Mouse (Mus musculus): ENCODE results near the gene Faf1. TPM values are rescaled to one million over a fixed set of nuclear protein-coding genes. Genes with fewer than 3 reads are reported as not detected.
A peak's percentile ranks its signal among the peaks of the same experiment; 100 is the strongest.
"Not testable (repeated sequence)": the region's sequence is repeated elsewhere in the genome, so short reads cannot be mapped to it uniquely, and the experiment has no call there.

The Faf1 gene
- polyA plus RNA-seq, 1 experiment = 11.1 TPM

GRCm38 (mm10) chr4:109670213-109670612 lies 6.2 kb upstream of the Faf1 start:
- no peaks in the 10 kb centered on the region for H3K4me1 ChIP-seq (replicated peaks; ENCODE audit: control insufficient read depth, insufficient read depth, low read length)
- H3K27me3 ChIP-seq (ENCODE audit: control insufficient read depth, insufficient read depth, low read length) = no peaks in the 10 kb centered on the region
- no peaks in the 10 kb centered on the region for H3K36me3 ChIP-seq (ENCODE audit: control insufficient read depth, insufficient read depth, low read length)
- 62% methylated on average over 2 of the region's 2 CpGs for WGBS
- DNase-seq = no peak
- TF ChIP-seq POLR2A (IDR thresholded peaks at IDR 0.05; ENCODE audit: control insufficient read depth, extremely low read depth, insufficient read depth, low read length, poor library complexity) (no peak), CTCF (IDR thresholded peaks at IDR 0.05; ENCODE audit: borderline replicate concordance, control insufficient read depth, extremely low read depth, insufficient read depth, low read length, poor library complexity) (no peak)
- no peak overlapping the region for H3K27ac ChIP-seq (ENCODE audit: control insufficient read depth, insufficient read depth, low read length)
- H3K4me3 ChIP-seq (ENCODE audit: control insufficient read depth, insufficient read depth, low read length) = no peak overlapping the region

DNA sequence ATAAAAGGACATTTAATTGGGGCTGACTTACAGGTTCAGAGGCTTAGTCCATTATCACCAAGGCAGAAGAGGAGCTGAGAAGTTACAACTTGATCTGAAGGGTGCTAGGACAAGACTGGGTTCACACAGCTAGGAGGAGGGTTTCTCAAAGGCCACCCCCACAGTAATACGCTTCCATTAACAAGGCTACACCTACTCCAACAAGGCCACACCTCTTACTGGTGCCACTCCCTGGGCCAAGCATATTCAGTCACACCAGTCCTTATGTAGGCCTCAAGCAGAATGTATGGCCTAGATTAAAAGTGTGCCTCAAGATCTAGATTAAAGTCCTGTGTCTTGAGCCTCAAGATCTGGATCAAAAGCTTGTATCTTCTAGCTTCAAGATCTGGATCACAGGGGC lies 4.4 kb upstream of the Faf1 start:
- no peaks in the 10 kb centered on the region for H3K4me1 ChIP-seq (replicated peaks; ENCODE audit: control insufficient read depth, insufficient read depth, low read length)
- H3K36me3 ChIP-seq (ENCODE audit: control insufficient read depth, insufficient read depth, low read length) = no peaks in the 10 kb centered on the region
- DNase-seq = no peak
- TF ChIP-seq POLR2A (IDR thresholded peaks at IDR 0.05; ENCODE audit: control insufficient read depth, extremely low read depth, insufficient read depth, low read length, poor library complexity) = no peak
- no peak for TF ChIP-seq CTCF (IDR thresholded peaks at IDR 0.05; ENCODE audit: borderline replicate concordance, control insufficient read depth, extremely low read depth, insufficient read depth, low read length, poor library complexity)
- no peaks in the 10 kb centered on the region for H3K27me3 ChIP-seq (ENCODE audit: control insufficient read depth, insufficient read depth, low read length)
- H3K4me3 ChIP-seq (ENCODE audit: control insufficient read depth, insufficient read depth, low read length) = no peak overlapping the region
- WGBS = 96% methylated on average over 1 of the region's 1 CpGs
- no peak overlapping the region for H3K27ac ChIP-seq (ENCODE audit: control insufficient read depth, insufficient read depth, low read length)

DNA sequence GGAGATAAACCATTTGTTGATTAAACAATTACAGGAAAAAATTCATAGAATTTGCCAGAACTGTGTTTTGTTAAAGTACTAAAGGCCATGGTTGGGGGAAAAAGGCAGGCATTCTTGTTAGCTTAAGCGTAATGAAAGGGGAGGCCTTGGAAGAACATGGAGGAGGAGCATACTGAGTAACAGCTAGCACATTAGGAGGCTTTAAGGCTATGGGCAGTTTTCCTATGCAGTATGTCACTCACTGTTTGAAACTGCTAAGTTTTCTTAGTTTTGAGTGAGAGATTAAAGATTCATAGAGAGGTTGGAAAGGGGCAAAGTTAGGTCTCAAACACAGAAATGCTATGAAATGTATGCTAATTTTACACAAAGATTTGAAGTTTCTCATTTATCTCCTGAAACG lies 2.3 kb upstream of the Faf1 start:
- H3K36me3 ChIP-seq (ENCODE audit: control insufficient read depth, insufficient read depth, low read length) = no peaks in the 10 kb centered on the region
- no peaks in the 10 kb centered on the region for H3K27me3 ChIP-seq (ENCODE audit: control insufficient read depth, insufficient read depth, low read length)
- no peaks in the 10 kb centered on the region for H3K4me1 ChIP-seq (replicated peaks; ENCODE audit: control insufficient read depth, insufficient read depth, low read length)
- DNase-seq = no peak
- no peak overlapping the region for H3K27ac ChIP-seq (ENCODE audit: control insufficient read depth, insufficient read depth, low read length)
- 94% methylated on average over 2 of the region's 2 CpGs for WGBS
- H3K4me3 ChIP-seq (ENCODE audit: control insufficient read depth, insufficient read depth, low read length) = no peak overlapping the region
- TF ChIP-seq CTCF (IDR thresholded peaks at IDR 0.05; ENCODE audit: borderline replicate concordance, control insufficient read depth, extremely low read depth, insufficient read depth, low read length, poor library complexity) = no peak
- no peak for TF ChIP-seq POLR2A (IDR thresholded peaks at IDR 0.05; ENCODE audit: control insufficient read depth, extremely low read depth, insufficient read depth, low read length, poor library complexity)

DNA sequence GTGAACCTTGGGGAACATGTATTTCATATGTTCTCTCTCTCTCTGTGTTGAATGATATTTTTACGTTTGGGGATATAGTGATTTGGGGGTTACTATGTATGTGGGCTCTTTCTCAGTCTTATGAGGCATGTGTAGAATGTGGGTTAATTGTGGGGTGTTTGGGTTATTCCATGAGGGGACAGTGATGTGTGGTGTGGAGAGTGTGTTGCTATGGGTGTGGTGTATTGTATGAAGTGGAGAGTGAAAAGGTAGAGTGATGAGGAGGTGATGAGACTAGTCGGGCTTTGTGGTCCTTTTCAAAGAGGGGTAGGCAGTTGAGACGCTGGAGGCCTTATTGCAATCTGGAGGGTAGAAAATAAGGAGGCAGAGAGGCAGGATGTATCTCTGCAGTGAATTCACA lies 833 bp downstream of the Faf1 start:
- WGBS = 0% methylated on average over 3 of the region's 3 CpGs
- TF ChIP-seq CTCF (IDR thresholded peaks at IDR 0.05; ENCODE audit: borderline replicate concordance, control insufficient read depth, extremely low read depth, insufficient read depth, low read length, poor library complexity) (no peak), POLR2A (IDR thresholded peaks at IDR 0.05; ENCODE audit: control insufficient read depth, extremely low read depth, insufficient read depth, low read length, poor library complexity) (no peak)
- peak overlapping the region; percentile 73; the same call in 1 of the 2 replicates for H3K27ac ChIP-seq (ENCODE audit: control insufficient read depth, insufficient read depth, low read length)
- H3K4me3 ChIP-seq (ENCODE audit: control insufficient read depth, insufficient read depth, low read length) = peak overlapping the region; percentile 81
- H3K36me3 ChIP-seq (ENCODE audit: control insufficient read depth, insufficient read depth, low read length) = no peaks in the 10 kb centered on the region
- no peaks in the 10 kb centered on the region for H3K27me3 ChIP-seq (ENCODE audit: control insufficient read depth, insufficient read depth, low read length)
- no peak for DNase-seq
- H3K4me1 ChIP-seq (replicated peaks; ENCODE audit: control insufficient read depth, insufficient read depth, low read length) = no peaks in the 10 kb centered on the region

DNA sequence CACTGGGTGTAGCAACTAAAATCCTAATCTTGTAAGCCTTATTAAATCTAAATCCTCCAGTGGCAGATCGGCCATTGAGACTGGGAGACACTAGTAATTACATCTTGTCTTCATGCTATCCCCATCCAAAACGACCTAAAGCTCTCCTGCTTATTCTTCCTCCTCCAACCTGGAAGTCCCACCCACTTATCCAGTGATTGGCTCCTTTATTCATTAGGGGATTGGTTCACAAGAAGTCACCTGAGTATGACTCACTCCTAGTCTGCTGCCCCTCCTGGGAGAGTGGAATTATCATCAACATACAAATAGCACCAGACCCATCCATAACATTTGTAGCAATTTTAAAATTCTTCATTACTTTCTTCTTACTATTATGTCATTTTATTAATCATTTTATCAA lies 7.2 kb downstream of the Faf1 start:
- Histone ChIP-seq H3K36me3 (ENCODE audit: control insufficient read depth, insufficient read depth, low read length) (no peaks in the 10 kb centered on the region), H3K4me3 (ENCODE audit: control insufficient read depth, insufficient read depth, low read length) (no peak overlapping the region), H3K27ac (ENCODE audit: control insufficient read depth, insufficient read depth, low read length) (no peak overlapping the region), H3K4me1 (replicated peaks; ENCODE audit: control insufficient read depth, insufficient read depth, low read length) (no peaks in the 10 kb centered on the region), H3K27me3 (ENCODE audit: control insufficient read depth, insufficient read depth, low read length) (no peaks in the 10 kb centered on the region)
- WGBS = 83% methylated on average over 2 of the region's 2 CpGs
- TF ChIP-seq POLR2A (IDR thresholded peaks at IDR 0.05; ENCODE audit: control insufficient read depth, extremely low read depth, insufficient read depth, low read length, poor library complexity) (no peak), CTCF (IDR thresholded peaks at IDR 0.05; ENCODE audit: borderline replicate concordance, control insufficient read depth, extremely low read depth, insufficient read depth, low read length, poor library complexity) (no peak)
- DNase-seq = no peak

DNA sequence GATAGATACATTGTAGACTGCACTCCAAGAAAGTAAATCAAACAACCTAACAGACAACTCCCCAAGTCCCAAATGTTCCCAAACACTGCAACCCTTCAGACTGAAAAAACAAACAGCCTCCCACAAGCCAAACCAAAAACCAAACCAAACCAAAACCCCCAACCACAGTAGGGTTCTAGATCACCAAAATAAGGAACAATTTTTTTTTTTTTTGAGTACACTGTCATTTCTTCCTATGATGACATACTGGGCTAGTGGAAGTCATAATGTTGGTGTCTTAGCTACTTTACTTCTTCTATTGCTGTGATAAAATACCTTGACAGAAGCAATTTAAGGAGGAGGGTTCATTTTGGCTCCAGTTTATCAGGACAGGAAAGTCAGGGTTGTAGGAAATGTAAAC lies 16.3 kb downstream of the Faf1 start:
- no peaks in the 10 kb centered on the region for H3K36me3 ChIP-seq (ENCODE audit: control insufficient read depth, insufficient read depth, low read length)
- no peak for TF ChIP-seq CTCF (IDR thresholded peaks at IDR 0.05; ENCODE audit: borderline replicate concordance, control insufficient read depth, extremely low read depth, insufficient read depth, low read length, poor library complexity)
- TF ChIP-seq POLR2A (IDR thresholded peaks at IDR 0.05; ENCODE audit: control insufficient read depth, extremely low read depth, insufficient read depth, low read length, poor library complexity) = no peak
- H3K4me3 ChIP-seq (ENCODE audit: control insufficient read depth, insufficient read depth, low read length) = no peak overlapping the region
- no peak for DNase-seq
- H3K27ac ChIP-seq (ENCODE audit: control insufficient read depth, insufficient read depth, low read length) = no peak overlapping the region
- H3K27me3 ChIP-seq (ENCODE audit: control insufficient read depth, insufficient read depth, low read length) = no peaks in the 10 kb centered on the region
- H3K4me1 ChIP-seq (replicated peaks; ENCODE audit: control insufficient read depth, insufficient read depth, low read length) = no peaks in the 10 kb centered on the region

- not testable (repeated sequence) for H3K4me1 ChIP-seq (replicated peaks; ENCODE audit: control insufficient read depth, insufficient read depth, low read length); H3K4me3 ChIP-seq (ENCODE audit: control insufficient read depth, insufficient read depth, low read length); DNase-seq; H3K27ac ChIP-seq (ENCODE audit: control insufficient read depth, insufficient read depth, low read length); H3K27me3 ChIP-seq (ENCODE audit: control insufficient read depth, insufficient read depth, low read length); H3K36me3 ChIP-seq (ENCODE audit: control insufficient read depth, insufficient read depth, low read length)
- over 99% methylated on average over 3 of the region's 3 CpGs for WGBS
These were observed 24.3 kb downstream of the Faf1 start for GRCm38 (mm10) chr4:109700727-109701126.
